Mouse (Mus musculus): ENCODE results near the gene Tmem181a.
"Not testable (repeated sequence)": the region's sequence is repeated elsewhere in the genome, so short reads cannot be mapped to it uniquely, and the experiment has no call there.

DNA sequence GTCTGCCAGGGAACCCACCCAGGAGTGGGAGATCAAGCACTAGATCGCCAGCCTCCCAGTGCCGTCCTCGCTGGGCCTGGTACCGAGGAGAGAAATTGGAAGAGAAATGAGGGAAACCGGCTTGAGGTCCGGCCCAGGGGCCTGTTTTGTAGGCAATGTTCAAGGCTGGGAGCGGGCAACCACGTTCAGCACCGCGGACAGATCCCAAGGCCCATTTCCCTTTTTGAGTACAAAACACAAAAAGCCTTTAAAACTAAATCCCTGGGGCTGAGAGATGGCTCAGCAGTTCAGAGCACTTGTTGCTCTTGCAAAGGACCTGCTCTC lies 65.1 kb downstream of the Tmem181a start:
- TF ChIP-seq EP300, CTCF (IDR thresholded peaks at IDR 0.05; ENCODE audit: low read depth): not testable (repeated sequence)
